ENCODE assay signal across 7 mouse cellular contexts in the genomic region with DNA sequence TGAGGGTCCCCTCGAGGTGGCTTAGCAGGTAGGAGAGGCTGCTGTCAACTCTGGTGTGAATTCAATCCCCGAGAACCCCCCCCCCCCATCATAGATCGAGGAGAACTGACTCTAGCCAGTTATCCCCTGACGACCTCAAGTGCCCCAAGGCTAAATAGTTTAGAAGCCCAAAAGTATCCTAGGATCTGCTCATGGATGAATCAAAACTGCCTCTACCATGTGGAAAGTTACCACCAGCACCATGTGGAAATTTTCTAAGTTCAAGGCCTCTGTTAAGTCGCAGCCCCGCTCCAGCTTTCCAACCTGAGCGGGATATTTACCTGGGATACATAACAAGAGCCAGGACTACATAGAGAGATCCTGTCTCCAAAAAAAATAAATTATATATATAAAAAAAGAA. TPM values are rescaled to one million over a fixed set of nuclear protein-coding genes. Genes with fewer than 3 reads are reported as not detected.
DNase-seq lines count a peak whose midpoint lies in the region; ATAC-seq lines count a peak whose summit lies in the region.

No protein-coding gene starts in this region.

- peak overlapping the region; percentile 80 for H3K4me3 ChIP-seq in lung, embryonic 15.5 days
- H3K4me3 ChIP-seq in embryonic facial prominence, embryonic 15.5 days (replicated peaks) = peak overlapping the region; percentile 74; the same call in 1 of the 2 replicates
- H3K4me3 ChIP-seq in limb, embryonic 10.5 days = peak overlapping the region; percentile 80
- peak overlapping the region; percentile 94; the same call in 1 of the 2 replicates for H3K4me3 ChIP-seq in stomach, embryonic 14.5 days (ENCODE audit: low read depth, low read length)

- peaks cover 26% of the 10 kb centered on the region for H3K4me1 ChIP-seq in lung, embryonic 15.5 days
- peaks cover 23% of the 10 kb centered on the region for H3K4me1 ChIP-seq in embryonic facial prominence, embryonic 15.5 days
- H3K4me1 ChIP-seq in limb, embryonic 10.5 days = peaks cover 23% of the 10 kb centered on the region
- H3K4me1 ChIP-seq in stomach, embryonic 14.5 days (ENCODE audit: control insufficient read depth, insufficient read depth, low read length) = peaks cover 22% of the 10 kb centered on the region; the same call in 1 of the 2 replicates

- H3K9ac ChIP-seq in lung, embryonic 15.5 days = peak overlapping the region; percentile 88
- H3K9ac ChIP-seq in embryonic facial prominence, embryonic 15.5 days = no peak overlapping the region
- peak overlapping the region; percentile 72; the same call in 1 of the 2 replicates for H3K9ac ChIP-seq in stomach, embryonic 14.5 days (replicated peaks; ENCODE audit: low read depth, low read length)

- no peak overlapping the region for H3K27ac ChIP-seq in lung, embryonic 15.5 days
- H3K27ac ChIP-seq in embryonic facial prominence, embryonic 15.5 days (replicated peaks) = no peak overlapping the region
- H3K27ac ChIP-seq in limb, embryonic 10.5 days = peak overlapping the region; percentile 88
- H3K27ac ChIP-seq in stomach, embryonic 14.5 days (ENCODE audit: low read length) = peak overlapping the region; percentile 88; the same call in 1 of the 2 replicates

- no peaks in the 10 kb centered on the region for H3K9me3 ChIP-seq in lung, embryonic 15.5 days
- H3K9me3 ChIP-seq in embryonic facial prominence, embryonic 15.5 days (replicated peaks) = no peaks in the 10 kb centered on the region
- H3K9me3 ChIP-seq in limb, embryonic 10.5 days (replicated peaks) = no peaks in the 10 kb centered on the region
- H3K9me3 ChIP-seq in stomach, embryonic 14.5 days (ENCODE audit: control insufficient read depth, low read depth, low read length) = no peaks in the 10 kb centered on the region

- DNase-seq in lung, postnatal 14 days = no peak
- DNase-seq in limb, embryonic 10.5 days (ENCODE audit: low spot score) = no peak
- no peak for DNase-seq in kidney, postnatal 36 days

- 54% methylated on average over 7 of the region's 7 CpGs for WGBS in lung, embryonic 15.5 days
- 64% methylated on average over 7 of the region's 7 CpGs for WGBS in embryonic facial prominence, embryonic 15.5 days
- 80% methylated on average over 7 of the region's 7 CpGs for whole genome bisulfite sequencing in limb, embryonic 10.5 days
- WGBS in stomach, embryonic 14.5 days = 64% methylated on average over 7 of the region's 7 CpGs

- H3K27me3 ChIP-seq in lung, embryonic 15.5 days = no peaks in the 10 kb centered on the region
- no peaks in the 10 kb centered on the region for H3K27me3 ChIP-seq in embryonic facial prominence, embryonic 15.5 days
- no peaks in the 10 kb centered on the region for H3K27me3 ChIP-seq in limb, embryonic 10.5 days (ENCODE audit: low read depth, poor library complexity, severe bottlenecking)
- H3K27me3 ChIP-seq in stomach, embryonic 14.5 days (ENCODE audit: control insufficient read depth, insufficient read depth, low read length) = no peaks in the 10 kb centered on the region

- H3K36me3 ChIP-seq in lung, embryonic 15.5 days = peaks cover 7% of the 10 kb centered on the region; the same call in 1 of the 2 replicates
- no peaks in the 10 kb centered on the region for H3K36me3 ChIP-seq in embryonic facial prominence, embryonic 15.5 days
- peaks cover 24% of the 10 kb centered on the region for H3K36me3 ChIP-seq in limb, embryonic 10.5 days
- peaks cover 11% of the 10 kb centered on the region; the same call in 1 of the 2 replicates for H3K36me3 ChIP-seq in stomach, embryonic 14.5 days (ENCODE audit: control insufficient read depth, insufficient read depth, low read length)

- ATAC-seq in lung, embryonic 15.5 days (ENCODE audit: borderline replicate concordance, extremely low read depth, low FRiP score, low TSS enrichment) = no peak
- no peak for ATAC-seq in embryonic facial prominence, embryonic 15.5 days (ENCODE audit: insufficient number of reproducible peaks, low FRiP score, low TSS enrichment, low read depth)
- ATAC-seq in stomach, embryonic 14.5 days (ENCODE audit: insufficient number of reproducible peaks, insufficient read depth, low FRiP score, low read depth) = no peak
- ATAC-seq in activated CD4-positive, CD25-positive, alpha-beta regulatory T cell, adult 4 months = no peak

- H3K4me2 ChIP-seq in lung, embryonic 15.5 days = peak overlapping the region; percentile 71
- H3K4me2 ChIP-seq in embryonic facial prominence, embryonic 15.5 days (replicated peaks) = peak overlapping the region; percentile 57
- H3K4me2 ChIP-seq in stomach, embryonic 14.5 days (replicated peaks; ENCODE audit: low read depth, low read length) = peak overlapping the region; percentile 70

RNA-seq across cellular contexts. Expression of a gene that starts 1.5 kb away (rescaled TPM):
- polyA plus RNA-seq in lung, embryonic 15.5 days (2015; fragmentation: Nextera tagmentation; extraction: Ambion mirVana) = 51.4 and 56.3 TPM in 2 replicates
- polyA plus RNA-seq in embryonic facial prominence, embryonic 15.5 days (2015; fragmentation: Nextera tagmentation; extraction: Ambion mirVana) = 54.7 and 57.5 TPM in 2 replicates
- polyA plus RNA-seq in limb, embryonic 10.5 days (2016; fragmentation: Nextera tagmentation; extraction: Ambion mirVana) = 60.7 and 68.0 TPM in 2 replicates
- 60.0 and 61.2 TPM in 2 replicates for polyA plus RNA-seq in stomach, embryonic 14.5 days (2014; fragmentation: Nextera tagmentation; extraction: Ambion mirVana)
- polyA plus RNA-seq in activated CD4-positive, CD25-positive, alpha-beta regulatory T cell, adult 4 months (2017; shearing (Covaris generic)) = 10 to 100 TPM; 71.1 to 73.1 TPM

RNA-seq across cellular contexts. Expression of a gene that starts 1.6 kb away (rescaled TPM):
- not detected in 2 replicates for polyA plus RNA-seq in lung, embryonic 15.5 days (2015; fragmentation: Nextera tagmentation; extraction: Ambion mirVana)
- 0.43 TPM in 1 of 2 replicates, not detected in the other for polyA plus RNA-seq in embryonic facial prominence, embryonic 15.5 days (2015; fragmentation: Nextera tagmentation; extraction: Ambion mirVana)
- 0.28 TPM in 1 of 2 replicates, not detected in the other for polyA plus RNA-seq in limb, embryonic 10.5 days (2016; fragmentation: Nextera tagmentation; extraction: Ambion mirVana)
- polyA plus RNA-seq in stomach, embryonic 14.5 days (2014; fragmentation: Nextera tagmentation; extraction: Ambion mirVana) = not detected in 2 replicates
- not detected for polyA plus RNA-seq in activated CD4-positive, CD25-positive, alpha-beta regulatory T cell, adult 4 months (2017; shearing (Covaris generic))

RNA-seq across cellular contexts. Expression of a gene that starts 35.2 kb away (rescaled TPM):
- 112 TPM in 2 replicates for polyA plus RNA-seq in lung, embryonic 15.5 days (2015; fragmentation: Nextera tagmentation; extraction: Ambion mirVana)
- 99.6 and 101 TPM in 2 replicates for polyA plus RNA-seq in embryonic facial prominence, embryonic 15.5 days (2015; fragmentation: Nextera tagmentation; extraction: Ambion mirVana)
- 168 and 181 TPM in 2 replicates for polyA plus RNA-seq in limb, embryonic 10.5 days (2016; fragmentation: Nextera tagmentation; extraction: Ambion mirVana)
- polyA plus RNA-seq in stomach, embryonic 14.5 days (2014; fragmentation: Nextera tagmentation; extraction: Ambion mirVana) = 90.6 and 92.2 TPM in 2 replicates
- polyA plus RNA-seq in activated CD4-positive, CD25-positive, alpha-beta regulatory T cell, adult 4 months (2017; shearing (Covaris generic)) = 10 to 100 TPM; 29.0 to 35.9 TPM

RNA-seq across cellular contexts. Expression of a gene that starts 40.7 kb away (rescaled TPM):
- polyA plus RNA-seq in lung, embryonic 15.5 days (2015; fragmentation: Nextera tagmentation; extraction: Ambion mirVana) = 22.4 and 23.2 TPM in 2 replicates
- 18.1 and 19.6 TPM in 2 replicates for polyA plus RNA-seq in embryonic facial prominence, embryonic 15.5 days (2015; fragmentation: Nextera tagmentation; extraction: Ambion mirVana)
- polyA plus RNA-seq in limb, embryonic 10.5 days (2016; fragmentation: Nextera tagmentation; extraction: Ambion mirVana) = 15.7 and 16.5 TPM in 2 replicates
- polyA plus RNA-seq in stomach, embryonic 14.5 days (2014; fragmentation: Nextera tagmentation; extraction: Ambion mirVana) = 21.9 and 23.0 TPM in 2 replicates
- polyA plus RNA-seq in activated CD4-positive, CD25-positive, alpha-beta regulatory T cell, adult 4 months (2017; shearing (Covaris generic)) = under 1 TPM; 0.36 to 0.56 TPM

Comparison
In these comparisons a context has a peak if more than half of its experiments do, and no peak if none do; other contexts are left out.
1. H3K27ac ChIP-seq: peak in limb, embryonic 10.5 days (single experiment) and stomach, embryonic 14.5 days (single experiment); none in lung, embryonic 15.5 days (single experiment) and embryonic facial prominence, embryonic 15.5 days (single experiment).
2. Peak in every context shown above with its lines, with median percentiles within 50 percentile points of each other: H3K4me2 ChIP-seq and H3K4me3 ChIP-seq.